Mouse (Mus musculus) embryonic stem cell, embryonic (primary cell): ENCODE measurements around the gene AI413582.

Source experiments
- CTCF ChIA-PET, 4 experiments: fragments of 300-600 bp in 2 of 4; fragments of 350-600 bp in 2 of 4; sonication (Branson Sonifier 250); formaldehyde crosslinking; loops; one replicate each; lab custom pipeline; 2022; ENCODE audit warnings: inconsistent platforms in 2 of 4; lab: Charles Lee
- POLR2A ChIA-PET, 4 experiments: fragments of 300-600 bp in 2 of 4; fragments of 350-600 bp in 2 of 4; sonication (Branson Sonifier 250); formaldehyde crosslinking; loops; one replicate each; lab custom pipeline; 2022; ENCODE audit warnings: antibody characterized with exemption in 4 of 4, inconsistent platforms in 1 of 4; lab: Charles Lee

The AI413582 gene

GRCm38 (mm10) chr17:27554062-27554960 lies 11.2 kb downstream of the AI413582 start:
- ChIA-PET POLR2A (interaction anchor here (0.6 to 8.9 kb wide), 51 partner anchors 7 to 775 kb away, joined by 3 to 146 read pairs (median 4); partner anchors contain the start of genes RPS10-NUDT3 (in 3 of the 4), AI413582 (in 2 of the 4), Nudt3 (in 2 of the 4) and Rps10 (in 2 of the 4)), CTCF (interaction anchor here in 3 of 4 experiments (0.5 to 2.0 kb wide), 12 partner anchors 11 to 934 kb away, joined by 3 to 8 read pairs (median 4); partner anchors contain the start of gene AI413582 (in 2 of the 3))

GRCm38 (mm10) chr17:27552215-27553201 lies 13.0 kb downstream of the AI413582 start:
- ChIA-PET CTCF (interaction anchor here (0.6 to 1.9 kb wide), 16 partner anchors 10 to 465 kb away, joined by 3 to 10 read pairs (median 4); partner anchors contain the start of gene AI413582 (in 1 of the 4)), POLR2A (interaction anchor here (0.5 to 8.9 kb wide), 44 partner anchors 8 to 785 kb away, joined by 3 to 143 read pairs (median 4); partner anchors contain the start of genes AI413582 (in 2 of the 4), Nudt3 (in 2 of the 4), RPS10-NUDT3 (in 2 of the 4) and Rps10 (in 1 of the 4))

GRCm38 (mm10) chr17:27551393-27551940 lies 14.1 kb downstream of the AI413582 start:
- ChIA-PET POLR2A (interaction anchor here (0.5 to 8.9 kb wide), 38 partner anchors 9 to 1072 kb away, joined by 3 to 143 read pairs (median 4); partner anchors contain the start of genes AI413582 (in 2 of the 4), Nudt3 (in 2 of the 4), RPS10-NUDT3 (in 1 of the 4) and Rps10 (in 1 of the 4)), CTCF (interaction anchor here (0.6 to 1.9 kb wide), 14 partner anchors 8 to 91 kb away, joined by 3 to 10 read pairs (median 5); partner anchors contain the start of gene AI413582 (in 1 of the 4))

- CTCF ChIA-PET, result interaction anchor here in 1 of 4 experiments (1.3 kb wide), 1 partner anchor 220 kb away, joined by 3 read pairs; no protein-coding TSS in a partner anchor
- POLR2A ChIA-PET, result interaction anchor here in 3 of 4 experiments (1.0 to 3.8 kb wide), 4 partner anchors 8 to 47 kb away, joined by 3 to 52 read pairs (median 3); partner anchors contain the start of gene Hmga1 (in 1 of the 3)
Observed at GRCm38 (mm10) chr17:27549234-27549633, 16.3 kb downstream of the AI413582 start.

- ChIA-PET CTCF (interaction anchor here in 2 of 4 experiments (0.5 to 1.3 kb wide), 3 partner anchors 9 to 193 kb away, joined by 3 read pairs; partner anchors contain the start of gene Hmga1 (in 1 of the 2)), POLR2A (interaction anchor here in 3 of 4 experiments (0.9 to 3.8 kb wide), 13 partner anchors 8 to 161 kb away, joined by 3 to 52 read pairs (median 5); partner anchors contain the start of genes Hmga1 (in 3 of the 3), AI413582 (in 1 of the 3) and RPS10-NUDT3 (in 1 of the 3))
Observed at GRCm38 (mm10) chr17:27547253-27547868, 18.2 kb downstream of the AI413582 start.

GRCm38 (mm10) chr17:27546574-27547085 lies 18.9 kb downstream of the AI413582 start:
- POLR2A ChIA-PET, result interaction anchor here (0.9 to 3.8 kb wide), 16 partner anchors 7 to 161 kb away, joined by 3 to 52 read pairs (median 4); partner anchors contain the start of genes Hmga1 (in 3 of the 4) and AI413582 (in 1 of the 4)
- CTCF ChIA-PET, result interaction anchor here (0.5 to 1.6 kb wide), 9 partner anchors 8 to 587 kb away, joined by 3 to 7 read pairs (median 3); partner anchors contain the start of gene Hmga1 (in 1 of the 4)

GRCm38 (mm10) chr17:27545991-27546390 lies 19.6 kb downstream of the AI413582 start:
- CTCF ChIA-PET, result interaction anchor here (0.5 to 1.6 kb wide), 7 partner anchors 10 to 588 kb away, joined by 3 to 7 read pairs (median 3); no protein-coding TSS in a partner anchor

GRCm38 (mm10) chr17:27544551-27544950 lies 21.0 kb downstream of the AI413582 start:
- CTCF ChIA-PET, result interaction anchor here in 3 of 4 experiments (0.6 to 2.6 kb wide), 3 partner anchors 10 to 143 kb away, joined by 3 to 8 read pairs (median 4); no protein-coding TSS in a partner anchor
- POLR2A ChIA-PET, result interaction anchor here in 2 of 4 experiments (1.0 to 1.8 kb wide), 5 partner anchors 8 to 91 kb away, joined by 3 to 6 read pairs (median 4); partner anchors contain the start of gene Hmga1 (in 1 of the 2)

More at GRCm38 (mm10) chr17:27545991-27546390, 19.6 kb downstream of the AI413582 start:
- POLR2A ChIA-PET, result interaction anchor here (0.6 to 3.8 kb wide), 15 partner anchors 8 to 204 kb away, joined by 3 to 52 read pairs (median 4); partner anchors contain the start of genes Hmga1 (in 3 of the 4) and AI413582 (in 1 of the 4)

- CTCF ChIA-PET, result interaction anchor here in 3 of 4 experiments (0.5 to 1.9 kb wide), 5 partner anchors 10 to 93 kb away, joined by 4 to 7 read pairs (median 5); partner anchors contain the start of gene RPS10-NUDT3 (in 1 of the 3)
- POLR2A ChIA-PET, result interaction anchor here (0.5 to 3.3 kb wide), 13 partner anchors 10 to 51 kb away, joined by 3 to 15 read pairs (median 5); partner anchors contain the start of gene Hmga1 (in 3 of the 4)
Observed at GRCm38 (mm10) chr17:27541984-27542383, 23.6 kb downstream of the AI413582 start.

GRCm38 (mm10) chr17:27541261-27541660 lies 24.3 kb downstream of the AI413582 start:
- CTCF ChIA-PET, result interaction anchor here in 3 of 4 experiments (0.5 to 1.9 kb wide), 4 partner anchors 11 to 51 kb away, joined by 3 to 7 read pairs (median 4); no protein-coding TSS in a partner anchor

GRCm38 (mm10) chr17:27534718-27535117 lies 30.8 kb downstream of the AI413582 start:
- ChIA-PET POLR2A (interaction anchor here (0.6 to 3.0 kb wide), 29 partner anchors 12 to 183 kb away, joined by 3 to 47 read pairs (median 4); partner anchors contain the start of genes Hmga1 (in 4 of the 4), AI413582 (in 3 of the 4), RPS10-NUDT3 (in 2 of the 4) and Rps10 (in 1 of the 4)), CTCF (interaction anchor here (0.5 to 2.2 kb wide), 70 partner anchors 8 to 986 kb away, joined by 3 to 14 read pairs (median 4); partner anchors contain the start of genes Hmga1 (in 3 of the 4), AI413582 (in 1 of the 4), RPS10-NUDT3 (in 1 of the 4) and Rps10 (in 1 of the 4))

More at GRCm38 (mm10) chr17:27541261-27541660, 24.3 kb downstream of the AI413582 start:
- POLR2A ChIA-PET, result interaction anchor here (0.5 to 3.3 kb wide), 10 partner anchors 9 to 312 kb away, joined by 3 to 15 read pairs (median 6); partner anchors contain the start of gene Hmga1 (in 2 of the 4)

- POLR2A ChIA-PET, result interaction anchor here in 1 of 4 experiments (0.6 to 3.0 kb wide), 5 partner anchors 8 to 28 kb away, joined by 3 to 47 read pairs (median 6); partner anchors contain the start of gene Hmga1
- CTCF ChIA-PET, result interaction anchor here in 1 of 4 experiments (1.7 to 2.2 kb wide), 2 partner anchors 59 to 343 kb away, joined by 4 to 14 read pairs; no protein-coding TSS in a partner anchor
Observed at GRCm38 (mm10) chr17:27533354-27533753, 32.2 kb downstream of the AI413582 start.

- POLR2A ChIA-PET, result interaction anchor here in 3 of 4 experiments (0.5 to 2.8 kb wide), 18 partner anchors 10 to 330 kb away, joined by 3 to 29 read pairs (median 3); partner anchors contain the start of gene Hmga1 (in 2 of the 3)
- CTCF ChIA-PET, result interaction anchor here in 1 of 4 experiments (0.7 to 1.0 kb wide), 2 partner anchors 17 to 60 kb away, joined by 3 read pairs; no protein-coding TSS in a partner anchor
Observed at GRCm38 (mm10) chr17:27532095-27532494, 33.5 kb downstream of the AI413582 start.

- CTCF ChIA-PET, result interaction anchor here in 2 of 4 experiments (0.5 to 1.1 kb wide), 3 partner anchors 63 to 276 kb away, joined by 3 read pairs; no protein-coding TSS in a partner anchor
- POLR2A ChIA-PET, result interaction anchor here in 2 of 4 experiments (0.5 to 3.0 kb wide), 18 partner anchors 9 to 1378 kb away, joined by 3 to 17 read pairs (median 4); partner anchors contain the start of gene Hmga1 (in 2 of the 2)
Observed at GRCm38 (mm10) chr17:27528767-27529166, 36.8 kb downstream of the AI413582 start.
